Mouse (Mus musculus) kidney, postnatal 0 days (tissue): ENCODE results near the gene Casp7. TPM values are rescaled to one million over a fixed set of nuclear protein-coding genes. Genes with fewer than 3 reads are reported as not detected.

Experiments used
- ATAC-seq: fragments of 200-750 bp; cut with Nextera tagmentation; replicated peaks from 2 replicates; pipeline ENCODE4 v1.8.0; 2017; ENCODE audit warnings: low read depth, moderate number of reproducible peaks, moderate TSS enrichment, moderate library complexity; ENCODE audit not compliant: low FRiP score
- DNase-seq: peaks from one replicate; pipeline ENCODE4 v3.0.0-alpha.2; 2016; ENCODE audit warnings: low spot score
- H3K27ac ChIP-seq: fragments of 300-500 bp; sonication (generic); 2 replicates; pipeline ENCODE4 v1.5.1; 2014; ENCODE audit warnings: mild to moderate bottlenecking
- H3K27me3 ChIP-seq: fragments of 300-500 bp; sonication (generic); 2 replicates; pipeline ENCODE4 v1.6.1; 2014; ENCODE audit warnings: low read length, mixed read lengths; ENCODE audit not compliant: insufficient read depth
- H3K36me3 ChIP-seq: fragments of 300-500 bp; sonication (generic); 2 replicates; pipeline ENCODE4 v1.6.1; 2014; ENCODE audit warnings: low read length, mixed read lengths; ENCODE audit not compliant: insufficient read depth
- H3K4me1 ChIP-seq: fragments of 300-500 bp; sonication (generic); replicated peaks from 2 replicates; pipeline ENCODE4 v1.6.1; 2014; ENCODE audit warnings: antibody characterized with exemption, low read length, mixed read lengths; ENCODE audit not compliant: insufficient read depth
- H3K4me2 ChIP-seq: fragments of 300-500 bp; sonication (generic); 2 replicates; pipeline ENCODE4 v1.6.1; 2014; ENCODE audit warnings: mild to moderate bottlenecking, low read length, moderate library complexity, mixed read lengths
- H3K4me3 ChIP-seq: fragments of 300-500 bp; sonication (generic); replicated peaks from 2 replicates; pipeline ENCODE4 v1.5.1; 2014; ENCODE audit warnings: low read depth, low read length
- H3K9ac ChIP-seq: fragments of 300-500 bp; sonication (generic); 2 replicates; pipeline ENCODE4 v1.6.1; 2014; ENCODE audit warnings: low read depth, low read length
- H3K9me3 ChIP-seq: fragments of 300-500 bp; sonication (generic); replicated peaks from 2 replicates; pipeline ENCODE4 v1.6.1; 2016; ENCODE audit warnings: low read length, inconsistent platforms, mixed read lengths
- CTCF ChIP-seq: IDR thresholded peaks from 2 replicates; pipeline ENCODE4 v1.5.1; 2016; ENCODE audit warnings: antibody characterized with exemption, low read depth, mild to moderate bottlenecking, moderate library complexity
- WGBS: fragments of 180-500 bp; shearing (Covaris S2); extraction: QIAGEN DNeasy Blood & Tissue Kit; methylation state at CpG from one replicate; pipeline ENCODE4 v1.1.7; 2014; 5-methylcytosine and 5-hydroxymethylcytosine counted together
- polyA plus RNA-seq: library from polyadenylated mRNA; unstranded; fragments of >200 nt; fragmentation: Nextera tagmentation; extraction: Ambion mirVana; gene quantifications from 2 replicates; pipeline ENCODE4 v1.2.1, GENCODE M21; 2015

Casp7 gene
- polyA plus RNA-seq, 1 experiment from 2014 or later: 24.2 TPM

DNA sequence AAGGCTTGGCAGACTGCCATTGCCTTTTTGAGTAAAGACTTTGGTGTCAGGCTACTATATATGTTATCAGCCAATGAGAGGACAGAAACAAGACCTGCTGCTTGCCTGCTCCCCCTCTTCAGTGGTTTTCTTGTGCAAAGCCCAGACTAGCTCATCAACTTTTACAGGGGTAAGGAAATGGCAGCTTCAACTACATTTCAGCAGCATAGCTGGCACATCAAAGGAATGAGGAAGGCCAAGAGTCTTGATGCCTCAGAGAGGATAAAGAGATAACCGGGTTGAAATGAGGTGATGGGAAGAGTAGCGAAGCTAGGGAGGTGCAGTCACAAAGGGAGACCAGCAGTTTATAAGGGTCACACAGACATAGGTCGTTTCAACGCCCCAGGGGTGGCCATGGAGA is 60.6 kb downstream of the Casp7 start:
- ATAC-seq (no peak), DNase-seq (no peak)
- no peak overlapping the region for H3K27ac ChIP-seq
- 0 out of 2 replicates have a peak, but pooled peaks cover 8% of the 10 kb centered on the region for H3K4me1 ChIP-seq
- WGBS: 71% methylated on average over 4 of the region's 4 CpGs
- no peak for TF ChIP-seq CTCF
- no peak overlapping the region for H3K4me3 ChIP-seq
- H3K9ac ChIP-seq: no peak overlapping the region
- H3K9me3 ChIP-seq: no peaks in the 10 kb centered on the region
- H3K4me2 ChIP-seq: no peak overlapping the region
- H3K27me3 ChIP-seq: no peaks in the 10 kb centered on the region
- H3K36me3 ChIP-seq: no peaks in the 10 kb centered on the region

DNA sequence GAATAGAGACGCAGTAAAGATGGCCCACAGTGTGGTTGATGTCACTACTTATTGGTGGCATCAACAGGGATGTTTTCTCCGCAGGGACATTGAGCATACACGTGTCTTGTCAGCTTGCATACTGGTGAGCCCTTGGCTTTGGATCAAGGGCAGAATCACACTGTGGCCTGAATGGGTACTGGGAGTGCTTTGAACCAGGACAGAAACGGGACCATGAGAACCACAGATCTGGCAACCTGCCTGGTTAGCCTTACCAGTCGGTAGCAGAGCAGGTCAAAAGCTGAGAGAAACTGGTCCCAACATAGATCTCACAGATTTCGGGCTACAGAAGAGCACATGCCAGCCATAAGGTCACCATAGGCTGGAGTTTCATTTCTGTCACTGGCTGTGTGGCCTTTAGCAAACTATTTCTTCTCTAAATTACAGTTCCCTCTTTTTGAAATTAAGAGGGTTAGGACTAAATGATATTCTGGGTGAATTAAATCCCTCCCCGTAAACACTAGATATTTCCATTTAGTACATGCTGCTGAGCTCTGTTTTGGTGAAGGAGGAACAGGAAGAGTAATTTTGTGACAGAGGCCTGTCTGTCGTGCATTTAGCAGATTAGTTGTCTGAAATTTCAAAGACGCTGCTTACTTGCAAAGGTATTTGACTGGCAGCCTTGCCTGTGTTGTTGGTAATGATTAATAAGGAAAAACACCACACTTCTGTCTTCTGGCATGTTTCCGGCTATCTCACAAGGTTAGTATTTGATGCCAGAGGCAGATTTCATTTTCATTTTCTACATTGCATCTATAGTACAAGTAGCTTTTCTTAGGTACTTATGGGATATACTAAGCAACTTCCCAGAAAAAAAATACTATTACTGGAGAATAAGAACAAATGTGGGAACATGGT is 62.5 kb downstream of the Casp7 start:
- Histone ChIP-seq H3K4me1 (0 out of 2 replicates have a peak, but pooled peaks cover 8% of the 10 kb centered on the region), H3K9me3 (no peaks in the 10 kb centered on the region), H3K27me3 (no peaks in the 10 kb centered on the region), H3K27ac (no peak overlapping the region), H3K36me3 (no peaks in the 10 kb centered on the region), H3K9ac (no peak overlapping the region), H3K4me3 (no peak overlapping the region), H3K4me2 (no peak overlapping the region)
- DNase-seq: no peak
- 77% methylated on average over 10 of the region's 10 CpGs for WGBS
- no peak for TF ChIP-seq CTCF
- ATAC-seq: no peak

DNA sequence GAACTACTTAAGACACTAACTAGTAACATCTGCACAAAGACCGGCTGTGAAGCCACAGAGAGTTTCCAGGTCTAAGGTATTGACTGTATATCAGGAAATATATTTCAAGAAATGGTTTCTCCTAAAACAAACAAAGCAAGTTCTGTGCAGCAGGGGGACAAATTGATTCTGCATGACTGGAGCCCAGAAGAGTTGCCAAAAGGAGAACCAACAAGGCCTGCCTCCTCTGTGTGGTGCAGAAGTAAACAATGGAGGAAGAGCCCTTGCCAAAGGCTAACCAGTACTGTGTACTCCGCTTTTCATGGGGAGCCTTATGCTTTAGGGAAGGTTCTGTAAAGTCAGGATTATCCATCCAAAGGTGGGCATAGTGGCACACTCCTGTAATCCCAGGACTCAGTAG is 63.3 kb downstream of the Casp7 start:
- Histone ChIP-seq H3K27ac (no peak overlapping the region), H3K27me3 (no peaks in the 10 kb centered on the region), H3K4me2 (no peak overlapping the region), H3K4me1 (0 out of 2 replicates have a peak, but pooled peaks cover 8% of the 10 kb centered on the region), H3K9ac (no peak overlapping the region), H3K9me3 (no peaks in the 10 kb centered on the region), H3K36me3 (no peaks in the 10 kb centered on the region), H3K4me3 (no peak overlapping the region)
- TF ChIP-seq CTCF: no peak
- WGBS: 81% methylated on average over 2 of the region's 2 CpGs
- DNase-seq: no peak
- ATAC-seq: no peak

DNA sequence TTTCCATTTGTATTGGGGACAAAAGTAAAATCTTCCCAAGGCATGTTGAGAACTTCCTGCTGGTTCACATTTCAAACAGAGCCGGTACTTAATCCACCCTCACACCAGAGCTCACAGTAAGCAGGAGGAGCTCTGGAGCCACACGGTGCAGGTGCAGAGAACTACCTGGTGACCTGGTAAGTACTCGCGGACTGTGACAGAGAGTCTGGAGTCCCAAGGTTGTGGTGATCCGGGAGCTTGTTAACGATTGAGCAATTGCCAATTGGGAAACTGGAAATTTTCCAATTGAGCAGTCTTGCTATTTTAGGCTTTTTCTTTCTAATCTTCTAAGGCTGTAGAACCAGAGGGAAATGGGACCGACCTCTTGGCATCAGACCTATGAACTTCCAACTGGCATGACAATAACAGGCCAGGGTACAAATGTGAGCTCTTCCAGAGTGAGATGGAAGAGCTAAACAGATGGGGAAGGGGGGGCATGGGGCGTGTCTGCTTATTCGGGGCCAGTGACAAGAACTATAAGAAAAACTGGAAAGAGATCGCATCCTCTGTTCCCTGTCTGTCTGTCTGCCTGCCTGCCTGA is 64.7 kb downstream of the Casp7 start, which contains the start of gene Plekhs1:
Plekhs1 (plus strand) TSS at position 119 of the 580 bp plus-strand sequence.
- no peak for TF ChIP-seq CTCF
- DNase-seq (no peak), ATAC-seq (no peak)
- 52% methylated on average over 10 of the region's 10 CpGs for WGBS
- Histone ChIP-seq H3K27me3 (no peaks in the 10 kb centered on the region), H3K9ac (no peak within 1 kb of the TSS), H3K9me3 (no peaks in the 10 kb centered on the region), H3K4me3 (no peak within 1 kb of the TSS), H3K4me1 (0 out of 2 replicates have a peak, but pooled peaks cover 8% of the 10 kb centered on the region), H3K4me2 (no peak within 1 kb of the TSS), H3K36me3 (no peaks in the 10 kb centered on the region), H3K27ac (no peak within 1 kb of the TSS)

DNA sequence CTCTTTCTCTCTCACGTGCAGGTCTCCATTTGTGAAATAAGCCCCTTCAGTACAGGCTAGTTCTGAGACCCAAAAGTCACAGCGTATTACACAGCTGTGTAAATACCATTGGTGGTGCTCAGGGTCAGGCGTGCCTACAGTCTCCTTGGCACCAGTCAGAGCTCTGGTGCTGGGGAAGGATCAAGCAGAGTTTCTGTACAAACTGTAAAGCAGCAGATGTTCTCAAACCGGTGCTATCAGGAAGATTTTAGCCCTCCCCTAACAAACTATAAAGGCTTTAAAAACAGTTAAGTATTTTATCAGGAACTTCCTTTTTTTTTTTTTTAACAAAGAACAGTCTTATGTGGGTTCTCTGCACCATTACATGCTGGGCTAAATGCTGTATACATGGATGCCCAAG is 65.9 kb downstream of the Casp7 start:
- DNase-seq (no peak), ATAC-seq (no peak)
- H3K27me3 ChIP-seq: no peaks in the 10 kb centered on the region
- no peak overlapping the region for H3K27ac ChIP-seq
- no peak overlapping the region for H3K4me2 ChIP-seq
- H3K36me3 ChIP-seq: no peaks in the 10 kb centered on the region
- H3K9ac ChIP-seq: no peak overlapping the region
- no peak for TF ChIP-seq CTCF
- no peak overlapping the region for H3K4me3 ChIP-seq
- 59% methylated on average over 4 of the region's 4 CpGs for WGBS
- 0 out of 2 replicates have a peak, but pooled peaks cover 8% of the 10 kb centered on the region for H3K4me1 ChIP-seq
- no peaks in the 10 kb centered on the region for H3K9me3 ChIP-seq

DNA sequence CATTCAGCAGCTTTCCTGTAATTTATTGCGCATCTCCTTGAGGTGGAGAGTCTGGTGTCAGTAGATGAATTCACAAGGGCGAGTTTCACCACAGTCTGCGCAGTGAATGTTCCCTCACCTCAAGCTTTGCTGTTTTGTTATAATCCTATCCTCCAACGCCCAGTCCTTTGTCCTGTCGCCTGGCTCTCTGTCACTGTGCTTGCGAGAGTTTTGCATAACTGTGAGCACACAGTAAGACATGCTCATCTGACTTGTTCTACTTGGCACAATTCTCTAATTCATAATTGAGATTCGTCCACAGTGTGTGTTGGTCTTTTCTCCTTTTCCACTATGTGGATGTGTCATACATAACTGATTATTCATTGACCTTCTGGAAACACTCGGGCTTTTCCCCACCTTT is 69.6 kb downstream of the Casp7 start:
- TF ChIP-seq CTCF: no peak
- ATAC-seq (no peak), DNase-seq (no peak)
- no peaks in the 10 kb centered on the region for H3K36me3 ChIP-seq
- H3K9ac ChIP-seq: no peak overlapping the region
- 85% methylated on average over 8 of the region's 8 CpGs for WGBS
- H3K4me3 ChIP-seq: no peak overlapping the region
- H3K4me1 ChIP-seq: 0 out of 2 replicates have a peak, but pooled peaks cover 6% of the 10 kb centered on the region
- no peaks in the 10 kb centered on the region for H3K9me3 ChIP-seq
- no peak overlapping the region for H3K27ac ChIP-seq
- no peaks in the 10 kb centered on the region for H3K27me3 ChIP-seq
- H3K4me2 ChIP-seq: no peak overlapping the region
